Mouse (Mus musculus) stomach, embryonic 16.5 days (tissue): ENCODE results near the gene Slc23a2. TPM values are rescaled to one million over a fixed set of nuclear protein-coding genes. Genes with fewer than 3 reads are reported as not detected.

ENCODE experiments used
- ATAC-seq: fragments of 200-750 bp; cut with Nextera tagmentation; 2 replicates; pipeline ENCODE4 v1.8.0; 2017; ENCODE audit warnings: moderate number of reproducible peaks, moderate TSS enrichment; ENCODE audit not compliant: insufficient read depth, low FRiP score
- H3K27ac ChIP-seq: fragments of 300-500 bp; sonication (generic); 2 replicates; pipeline ENCODE4 v1.5.1; 2014; ENCODE audit warnings: low read length
- H3K27me3 ChIP-seq: fragments of 300-500 bp; sonication (generic); 2 replicates; pipeline ENCODE4 v1.6.1; 2014; ENCODE audit warnings: low read length, control low read depth, mixed read lengths; ENCODE audit not compliant: control insufficient read depth, insufficient read depth
- H3K36me3 ChIP-seq: fragments of 300-500 bp; sonication (generic); 2 replicates; pipeline ENCODE4 v1.6.1; 2014; ENCODE audit warnings: low read length; ENCODE audit not compliant: control insufficient read depth, insufficient read depth
- H3K4me1 ChIP-seq: fragments of 300-500 bp; sonication (generic); 2 replicates; pipeline ENCODE4 v1.6.1; 2014; ENCODE audit warnings: low read length, control low read depth, mixed read lengths; ENCODE audit not compliant: control insufficient read depth, insufficient read depth
- H3K4me2 ChIP-seq: fragments of 300-500 bp; sonication (generic); 2 replicates; pipeline ENCODE4 v1.6.1; 2014; ENCODE audit warnings: low read depth, low read length, mixed read lengths
- H3K4me3 ChIP-seq: fragments of 300-500 bp; sonication (generic); replicated peaks from 2 replicates; pipeline ENCODE4 v1.5.1; 2014; ENCODE audit warnings: mild to moderate bottlenecking, low read length
- H3K9ac ChIP-seq: fragments of 300-500 bp; sonication (generic); 2 replicates; pipeline ENCODE4 v1.6.1; 2014; ENCODE audit warnings: low read length
- H3K9me3 ChIP-seq: fragments of 300-500 bp; sonication (generic); replicated peaks from 2 replicates; pipeline ENCODE4 v1.6.1; 2016; ENCODE audit warnings: low read length, control low read depth; ENCODE audit not compliant: control insufficient read depth
- WGBS: fragments of 180-500 bp; shearing (Covaris S2); extraction: QIAGEN DNeasy Blood & Tissue Kit; methylation state at CpG from one replicate; pipeline ENCODE4 v1.1.7; 2014; 5-methylcytosine and 5-hydroxymethylcytosine counted together
- polyA plus RNA-seq: library from polyadenylated mRNA; unstranded; fragments of >200 nt; fragmentation: Nextera tagmentation; extraction: Ambion mirVana; gene quantifications from 2 replicates; pipeline ENCODE4 v1.2.1, GENCODE M21; 2015

Gene Slc23a2
- polyA plus RNA-seq, 1 experiment from 2014 or later, result 12.1 TPM

- no peak overlapping the region for H3K9ac ChIP-seq
- WGBS, result 80% methylated on average over 5 of the region's 5 CpGs
These were observed 65.8 kb downstream of the Slc23a2 start for GRCm38 (mm10) chr2:132079139-132079538.

GRCm38 (mm10) chr2:132073052-132073451 is 71.9 kb downstream of the Slc23a2 start:
- peaks cover 3% of the 10 kb centered on the region; the same call in 1 of the 2 replicates for H3K36me3 ChIP-seq
- no peaks in the 10 kb centered on the region for H3K27me3 ChIP-seq
- H3K4me1 ChIP-seq, result no peaks in the 10 kb centered on the region
- 91% methylated on average over 3 of the region's 3 CpGs for WGBS
- ATAC-seq, result no peak
- H3K27ac ChIP-seq, result no peak overlapping the region
- H3K4me3 ChIP-seq, result no peak overlapping the region
- no peak overlapping the region for H3K4me2 ChIP-seq
- H3K9ac ChIP-seq, result no peak overlapping the region
- no peaks in the 10 kb centered on the region for H3K9me3 ChIP-seq

More at GRCm38 (mm10) chr2:132079139-132079538, 65.8 kb downstream of the Slc23a2 start:
- Histone ChIP-seq H3K4me2 (no peak overlapping the region), H3K27ac (no peak overlapping the region), H3K4me1 (no peaks in the 10 kb centered on the region), H3K27me3 (no peaks in the 10 kb centered on the region), H3K4me3 (no peak overlapping the region), H3K36me3 (no peaks in the 10 kb centered on the region), H3K9me3 (no peaks in the 10 kb centered on the region)
- no peak for ATAC-seq

- peaks cover 3% of the 10 kb centered on the region; the same call in 1 of the 2 replicates for H3K36me3 ChIP-seq
- no peak overlapping the region for H3K4me3 ChIP-seq
- H3K9me3 ChIP-seq, result no peaks in the 10 kb centered on the region
- H3K4me1 ChIP-seq, result no peaks in the 10 kb centered on the region
- no peak overlapping the region for H3K27ac ChIP-seq
- no peak for ATAC-seq
- no peak overlapping the region for H3K9ac ChIP-seq
- WGBS, result 74% methylated on average over 10 of the region's 10 CpGs
- no peak overlapping the region for H3K4me2 ChIP-seq
- no peaks in the 10 kb centered on the region for H3K27me3 ChIP-seq
These were observed 74.7 kb downstream of the Slc23a2 start for GRCm38 (mm10) chr2:132069985-132070735.

DNA sequence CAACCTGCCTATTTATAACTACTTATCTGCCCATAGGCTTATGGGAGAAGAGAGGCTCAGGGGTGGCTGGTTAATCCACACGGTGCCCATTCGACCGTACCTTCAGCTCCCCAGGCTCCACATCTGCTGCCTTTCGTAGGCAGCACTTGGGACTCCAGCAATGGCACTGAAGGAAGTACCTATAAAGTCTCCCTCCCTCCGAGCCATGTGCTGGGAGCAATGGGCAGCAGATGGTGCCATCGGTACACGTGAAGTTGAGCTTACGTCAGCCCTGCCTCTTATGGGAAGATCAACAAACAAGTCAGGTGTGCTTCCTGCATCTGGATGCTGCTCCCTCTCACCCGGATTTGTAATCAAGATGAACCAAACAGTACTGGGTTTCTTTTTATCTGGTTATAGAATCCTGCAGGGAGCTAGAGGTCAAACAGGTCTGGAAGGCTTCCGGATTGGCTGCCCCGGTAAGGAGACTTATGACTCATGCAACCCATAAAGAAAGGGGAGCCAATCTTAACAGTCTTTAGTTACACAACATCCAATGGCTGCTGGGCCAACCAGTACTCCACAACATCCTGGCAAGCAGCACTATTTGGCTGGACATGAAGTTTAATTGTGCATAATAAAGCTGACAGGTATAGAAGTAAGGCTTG is 80.6 kb downstream of the Slc23a2 start:
- H3K36me3 ChIP-seq, result no peaks in the 10 kb centered on the region
- H3K27ac ChIP-seq, result no peak overlapping the region
- H3K4me1 ChIP-seq, result no peaks in the 10 kb centered on the region
- no peaks in the 10 kb centered on the region for H3K9me3 ChIP-seq
- ATAC-seq, result no peak; the same call in 1 of the 2 replicates
- H3K4me3 ChIP-seq, result no peak overlapping the region
- no peaks in the 10 kb centered on the region for H3K27me3 ChIP-seq
- WGBS, result 81% methylated on average over 11 of the region's 11 CpGs
- no peak overlapping the region for H3K9ac ChIP-seq
- no peak overlapping the region for H3K4me2 ChIP-seq

DNA sequence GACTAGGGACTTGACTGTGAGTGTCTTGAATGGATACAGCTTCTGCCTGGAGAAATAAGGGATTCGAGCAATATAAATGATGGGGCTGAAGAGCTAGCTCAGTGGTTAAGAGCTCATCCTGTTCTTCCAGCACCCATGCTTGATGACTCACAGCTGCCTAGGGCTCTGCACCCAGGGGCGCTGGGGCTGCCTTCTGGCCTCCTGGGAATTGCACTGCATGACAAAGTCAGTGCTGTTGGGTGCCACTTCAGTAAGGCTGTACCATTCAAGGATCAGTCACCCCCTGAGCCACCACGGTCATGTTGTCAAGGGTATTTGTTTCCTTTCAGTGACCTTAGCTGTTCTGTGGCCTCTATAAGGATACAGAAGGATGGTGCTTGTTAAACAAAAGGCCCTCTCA is 81.1 kb downstream of the Slc23a2 start:
- Histone ChIP-seq H3K9ac (no peak overlapping the region), H3K36me3 (no peaks in the 10 kb centered on the region), H3K9me3 (no peaks in the 10 kb centered on the region), H3K27ac (no peak overlapping the region), H3K4me1 (no peaks in the 10 kb centered on the region), H3K27me3 (no peaks in the 10 kb centered on the region), H3K4me2 (no peak overlapping the region), H3K4me3 (no peak overlapping the region)
- ATAC-seq, result no peak
- WGBS, result 79% methylated on average over 3 of the region's 3 CpGs

DNA sequence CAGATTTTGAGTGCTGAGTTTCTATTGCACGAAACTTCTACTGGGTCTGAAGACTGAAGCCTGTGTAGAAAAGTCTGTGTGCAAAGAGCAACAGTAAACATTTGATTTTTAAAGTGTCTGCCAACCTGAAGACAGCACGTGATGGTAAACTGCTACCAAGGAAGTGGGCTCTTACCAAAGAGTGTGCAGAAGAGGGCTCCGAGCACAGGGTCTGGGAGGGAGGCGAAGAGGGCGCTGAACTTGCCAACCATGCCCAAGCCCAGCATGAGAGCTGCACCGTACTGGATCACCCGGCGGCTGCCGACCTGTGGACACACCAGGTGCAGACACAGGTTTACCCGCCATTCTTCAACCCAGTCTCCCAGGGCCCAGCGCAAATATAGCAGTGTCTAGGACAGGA is 83.0 kb downstream of the Slc23a2 start:
- no peak overlapping the region for H3K9ac ChIP-seq
- no peak overlapping the region for H3K27ac ChIP-seq
- H3K4me1 ChIP-seq, result no peaks in the 10 kb centered on the region
- no peaks in the 10 kb centered on the region for H3K9me3 ChIP-seq
- ATAC-seq, result no peak
- H3K4me3 ChIP-seq, result no peak overlapping the region
- H3K27me3 ChIP-seq, result no peaks in the 10 kb centered on the region
- 89% methylated on average over 11 of the region's 11 CpGs for WGBS
- H3K36me3 ChIP-seq, result no peaks in the 10 kb centered on the region
- H3K4me2 ChIP-seq, result no peak overlapping the region

- Histone ChIP-seq H3K4me3 (no peak overlapping the region), H3K27ac (no peak overlapping the region), H3K4me2 (no peak overlapping the region), H3K36me3 (no peaks in the 10 kb centered on the region), H3K9ac (no peak overlapping the region), H3K9me3 (no peaks in the 10 kb centered on the region), H3K27me3 (no peaks in the 10 kb centered on the region), H3K4me1 (no peaks in the 10 kb centered on the region)
- ATAC-seq, result no peak
- WGBS, result 85% methylated on average over 8 of the region's 8 CpGs
These were observed 85.0 kb downstream of the Slc23a2 start for GRCm38 (mm10) chr2:132059919-132060318.

GRCm38 (mm10) chr2:132055349-132055753 is 89.6 kb downstream of the Slc23a2 start:
- Histone ChIP-seq H3K27me3 (no peaks in the 10 kb centered on the region), H3K27ac (no peak overlapping the region), H3K4me1 (no peaks in the 10 kb centered on the region), H3K36me3 (no peaks in the 10 kb centered on the region), H3K9me3 (no peaks in the 10 kb centered on the region), H3K4me3 (no peak overlapping the region), H3K4me2 (no peak overlapping the region), H3K9ac (no peak overlapping the region)
- ATAC-seq, result no peak
- WGBS, result 36% methylated on average over 8 of the region's 8 CpGs

- H3K9ac ChIP-seq, result no peak overlapping the region
- no peaks in the 10 kb centered on the region for H3K9me3 ChIP-seq
- no peak overlapping the region for H3K4me2 ChIP-seq
- H3K4me1 ChIP-seq, result no peaks in the 10 kb centered on the region
- H3K27ac ChIP-seq, result no peak overlapping the region
- H3K27me3 ChIP-seq, result no peaks in the 10 kb centered on the region
- no peaks in the 10 kb centered on the region for H3K36me3 ChIP-seq
- ATAC-seq, result no peak
- no peak overlapping the region for H3K4me3 ChIP-seq
- WGBS, result 79% methylated on average over 4 of the region's 4 CpGs
These were observed 91.1 kb downstream of the Slc23a2 start for GRCm38 (mm10) chr2:132053824-132054223.
